Mouse (Mus musculus): ENCODE measurements around the gene Chka. TPM values are rescaled to one million over a fixed set of nuclear protein-coding genes. Genes with fewer than 3 reads are reported as not detected.

The Chka gene
- polyA plus RNA-seq, 1 experiment from 2014 or later, result 37.5 TPM

DNA sequence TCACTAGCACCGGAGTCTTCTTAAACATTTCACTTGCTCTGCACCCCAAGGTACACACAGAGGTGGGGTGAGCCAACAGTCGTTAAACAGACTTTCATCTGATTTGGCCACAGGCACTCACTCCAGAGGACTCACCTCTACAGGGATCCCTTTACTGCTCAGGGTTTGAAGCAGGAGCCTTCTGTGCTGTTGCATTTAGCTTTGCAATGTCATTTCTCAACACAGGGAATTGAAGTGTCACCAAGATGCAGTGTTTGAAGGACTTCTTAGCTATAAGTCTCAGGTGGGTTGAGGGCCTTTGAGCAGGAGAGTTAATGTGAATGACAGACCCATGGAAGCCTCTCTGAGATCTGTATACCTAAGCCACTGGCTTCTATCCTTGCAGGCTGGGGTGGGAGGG, 7.9 kb upstream of the Chka start:
- WGBS, result 67% methylated on average over 2 of the region's 2 CpGs
- no peaks in the 10 kb centered on the region for H3K36me3 ChIP-seq (ENCODE audit: control insufficient read depth, insufficient read depth, low read length)
- no peaks in the 10 kb centered on the region for H3K4me1 ChIP-seq (replicated peaks; ENCODE audit: control insufficient read depth, insufficient read depth, low read length)
- no peaks in the 10 kb centered on the region for H3K27me3 ChIP-seq (replicated peaks; ENCODE audit: control insufficient read depth, insufficient read depth, low read length)
- ATAC-seq (replicated peaks; ENCODE audit: low FRiP score), result no peak
- no peak overlapping the region for H3K27ac ChIP-seq (ENCODE audit: low read depth, low read length)
- no peak for DNase-seq (ENCODE audit: low spot score)
- H3K9me3 ChIP-seq (ENCODE audit: control insufficient read depth, low read length), result no peaks in the 10 kb centered on the region
- no peak overlapping the region for H3K4me2 ChIP-seq
- H3K4me3 ChIP-seq (ENCODE audit: low read depth, low read length), result no peak overlapping the region
- no peak overlapping the region for H3K9ac ChIP-seq (ENCODE audit: low read depth, low read length)

DNA sequence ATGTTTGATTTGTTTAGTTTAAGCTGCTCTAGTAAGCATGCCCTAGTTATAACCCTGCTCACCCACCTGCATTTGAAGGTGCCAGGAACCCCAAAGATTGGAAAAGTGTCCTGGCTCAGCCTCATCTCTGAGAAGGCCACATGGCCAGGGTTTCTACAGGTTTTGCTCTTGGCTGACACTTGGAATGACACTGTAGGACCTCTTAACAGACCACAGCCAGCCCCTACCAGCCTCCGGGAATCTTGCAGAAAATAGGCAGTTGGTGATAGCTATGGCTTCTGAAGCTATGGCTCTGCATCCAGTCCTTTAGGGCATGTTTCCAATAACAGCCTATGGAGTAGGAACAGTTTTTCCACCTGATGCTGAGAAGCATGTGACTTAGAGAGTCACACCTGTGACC, 6.7 kb upstream of the Chka start:
- Histone ChIP-seq H3K27me3 (replicated peaks; ENCODE audit: control insufficient read depth, insufficient read depth, low read length) (no peaks in the 10 kb centered on the region), H3K27ac (ENCODE audit: low read depth, low read length) (no peak overlapping the region), H3K9me3 (ENCODE audit: control insufficient read depth, low read length) (no peaks in the 10 kb centered on the region), H3K4me1 (replicated peaks; ENCODE audit: control insufficient read depth, insufficient read depth, low read length) (0 out of 2 replicates have a peak, but pooled peaks cover under 1% of the 10 kb centered on the region), H3K36me3 (ENCODE audit: control insufficient read depth, insufficient read depth, low read length) (no peaks in the 10 kb centered on the region), H3K9ac (ENCODE audit: low read depth, low read length) (no peak overlapping the region), H3K4me2 (no peak overlapping the region), H3K4me3 (ENCODE audit: low read depth, low read length) (no peak overlapping the region)
- no peak for ATAC-seq (replicated peaks; ENCODE audit: low FRiP score)
- no peak for DNase-seq (ENCODE audit: low spot score)
- 91% methylated on average over 1 of the region's 1 CpGs for WGBS

DNA sequence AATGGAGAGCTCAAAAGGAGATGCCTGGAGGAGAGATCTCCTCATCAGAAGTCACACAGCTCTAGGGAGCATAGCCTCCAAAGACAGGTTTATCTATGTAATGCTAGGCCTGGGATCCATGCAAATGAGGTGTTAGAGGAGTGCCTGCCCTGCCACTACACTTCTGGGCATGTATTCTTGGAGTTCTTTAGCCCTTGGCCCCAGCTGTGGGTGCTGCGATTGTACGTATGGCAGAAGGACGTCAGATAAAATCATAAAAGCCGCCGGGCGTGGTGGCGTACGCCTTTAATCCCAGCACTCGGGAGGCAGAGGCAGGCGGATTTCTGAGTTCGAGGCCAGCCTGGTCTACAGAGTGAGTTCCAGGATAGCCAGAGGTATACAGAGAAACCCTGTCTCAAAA, 6.2 kb upstream of the Chka start:
- no peak for ATAC-seq (replicated peaks; ENCODE audit: low FRiP score)
- Histone ChIP-seq H3K9ac (ENCODE audit: low read depth, low read length) (no peak overlapping the region), H3K27ac (ENCODE audit: low read depth, low read length) (no peak overlapping the region), H3K4me1 (replicated peaks; ENCODE audit: control insufficient read depth, insufficient read depth, low read length) (peaks cover 4% of the 10 kb centered on the region; the same call in 1 of the 2 replicates), H3K9me3 (ENCODE audit: control insufficient read depth, low read length) (no peaks in the 10 kb centered on the region), H3K4me2 (no peak overlapping the region), H3K27me3 (replicated peaks; ENCODE audit: control insufficient read depth, insufficient read depth, low read length) (no peaks in the 10 kb centered on the region), H3K4me3 (ENCODE audit: low read depth, low read length) (no peak overlapping the region), H3K36me3 (ENCODE audit: control insufficient read depth, insufficient read depth, low read length) (no peaks in the 10 kb centered on the region)
- no peak for DNase-seq (ENCODE audit: low spot score)
- 83% methylated on average over 11 of the region's 11 CpGs for WGBS

DNA sequence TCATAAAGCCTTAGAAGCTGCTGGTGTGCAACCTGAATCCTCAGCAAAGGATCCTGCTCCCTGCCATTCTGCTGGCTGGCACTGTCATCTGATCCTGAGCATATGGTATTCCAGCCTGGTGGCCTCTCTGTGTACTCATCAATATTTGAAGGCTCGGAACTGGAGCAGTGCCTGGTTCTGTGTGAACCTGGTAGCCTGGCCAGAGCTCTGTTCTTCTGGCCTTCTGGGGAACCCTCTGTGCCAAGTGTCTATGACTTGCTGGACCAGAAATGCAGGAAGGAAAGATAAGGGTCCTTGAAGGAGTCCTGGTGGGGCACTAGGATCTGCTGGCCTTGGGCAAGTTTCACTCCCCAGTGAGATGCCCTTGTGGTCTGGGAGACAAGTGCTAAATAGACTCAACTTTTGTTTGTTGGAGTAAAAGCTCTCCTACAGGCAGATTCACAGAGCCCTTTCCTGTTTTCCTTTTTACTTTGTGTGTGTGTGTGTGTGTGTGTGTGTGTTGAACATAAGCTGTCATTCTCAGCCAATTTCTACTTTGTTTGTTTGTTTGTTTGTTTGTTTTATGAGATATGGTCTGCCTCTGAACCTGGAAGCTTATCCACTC, 5.7 kb upstream of the Chka start:
- Histone ChIP-seq H3K4me2 (no peak overlapping the region), H3K4me3 (ENCODE audit: low read depth, low read length) (no peak overlapping the region), H3K9me3 (ENCODE audit: control insufficient read depth, low read length) (no peaks in the 10 kb centered on the region), H3K4me1 (replicated peaks; ENCODE audit: control insufficient read depth, insufficient read depth, low read length) (peaks cover 9% of the 10 kb centered on the region), H3K9ac (ENCODE audit: low read depth, low read length) (no peak overlapping the region), H3K27me3 (replicated peaks; ENCODE audit: control insufficient read depth, insufficient read depth, low read length) (no peaks in the 10 kb centered on the region), H3K27ac (ENCODE audit: low read depth, low read length) (no peak overlapping the region), H3K36me3 (ENCODE audit: control insufficient read depth, insufficient read depth, low read length) (no peaks in the 10 kb centered on the region)
- no peak for DNase-seq (ENCODE audit: low spot score)
- no peak for ATAC-seq (replicated peaks; ENCODE audit: low FRiP score)
- WGBS, result 83% methylated on average over 1 of the region's 1 CpGs

DNA sequence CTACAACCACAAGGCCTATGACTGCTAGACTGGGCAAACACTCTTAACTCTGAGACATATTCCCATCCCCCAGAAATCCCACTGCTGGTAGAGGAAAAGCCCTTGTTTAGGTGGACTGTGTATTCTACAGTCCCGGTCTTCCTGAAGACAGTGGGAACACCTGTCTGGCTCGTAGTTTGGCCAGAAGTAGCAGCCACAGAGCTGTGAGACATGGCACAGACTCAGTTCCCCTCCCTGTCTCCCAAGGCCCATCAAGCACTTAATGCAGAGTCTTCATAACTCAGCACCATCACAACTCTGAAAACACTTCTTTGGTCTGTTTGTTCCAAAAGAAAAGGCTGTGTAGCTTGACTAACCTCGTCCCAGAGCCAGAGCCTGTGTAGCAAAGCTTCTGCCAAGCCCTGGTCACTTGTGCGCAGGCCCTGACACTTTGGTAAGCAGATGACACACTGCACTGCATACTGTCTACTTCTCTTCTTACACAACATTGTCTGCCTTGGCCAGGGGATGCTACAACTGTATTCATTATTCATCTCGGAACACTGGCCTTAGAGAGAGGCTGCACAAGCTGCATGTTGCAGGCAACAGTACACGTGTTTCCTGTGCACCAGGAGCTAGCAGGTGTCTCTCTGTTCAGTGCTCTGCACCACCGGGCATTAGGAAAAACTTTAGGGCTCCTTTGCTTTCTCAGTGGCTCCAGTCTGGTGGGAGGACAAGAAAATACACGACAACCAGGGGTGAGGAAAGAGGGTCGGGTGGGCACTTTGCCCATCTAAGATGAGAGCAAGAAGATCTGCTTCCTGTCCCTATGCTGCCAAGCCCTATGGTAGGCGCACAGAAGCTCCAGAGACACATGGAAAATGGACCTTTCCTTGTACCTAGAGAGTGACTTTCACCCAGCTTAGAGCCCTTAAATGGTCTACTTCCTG, 4.6 kb upstream of the Chka start:
- H3K27me3 ChIP-seq (replicated peaks; ENCODE audit: control insufficient read depth, insufficient read depth, low read length), result no peaks in the 10 kb centered on the region
- no peak overlapping the region for H3K4me2 ChIP-seq
- no peaks in the 10 kb centered on the region for H3K9me3 ChIP-seq (ENCODE audit: control insufficient read depth, low read length)

DNA sequence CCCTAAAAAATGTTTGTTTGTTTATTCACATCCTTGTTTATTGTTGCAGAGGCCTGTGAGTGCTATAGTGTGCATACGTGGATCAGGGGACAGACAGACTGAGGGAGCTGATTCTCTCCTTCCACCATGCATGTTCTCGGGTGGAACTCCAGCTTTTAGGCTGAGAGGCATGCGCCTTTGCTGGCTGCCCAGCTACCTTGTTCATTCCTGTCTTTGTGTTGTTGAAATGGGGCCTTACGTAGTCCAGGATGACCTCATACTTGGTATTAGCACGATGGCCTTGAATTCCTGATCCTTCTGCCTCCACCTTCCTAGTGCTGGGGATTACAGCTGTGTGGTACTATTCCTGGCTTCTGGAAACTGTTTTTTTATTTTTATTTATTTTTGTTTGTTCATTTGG, 3.9 kb upstream of the Chka start:
- H3K4me3 ChIP-seq (ENCODE audit: low read depth, low read length), result no peak overlapping the region
- no peaks in the 10 kb centered on the region for H3K27me3 ChIP-seq (replicated peaks; ENCODE audit: control insufficient read depth, insufficient read depth, low read length)
- no peak for ATAC-seq (replicated peaks; ENCODE audit: low FRiP score)
- H3K4me2 ChIP-seq, result no peak overlapping the region
- no peaks in the 10 kb centered on the region for H3K36me3 ChIP-seq (ENCODE audit: control insufficient read depth, insufficient read depth, low read length)
- no peak overlapping the region for H3K9ac ChIP-seq (ENCODE audit: low read depth, low read length)
- H3K4me1 ChIP-seq (replicated peaks; ENCODE audit: control insufficient read depth, insufficient read depth, low read length), result peaks cover 11% of the 10 kb centered on the region
- 88% methylated on average over 5 of the region's 5 CpGs for WGBS
- H3K9me3 ChIP-seq (ENCODE audit: control insufficient read depth, low read length), result no peaks in the 10 kb centered on the region
- no peak for DNase-seq (ENCODE audit: low spot score)
- H3K27ac ChIP-seq (ENCODE audit: low read depth, low read length), result no peak overlapping the region

More for the DNA sequence above, 4.6 kb upstream of the Chka start:
- H3K27ac ChIP-seq (ENCODE audit: low read depth, low read length), result no peak overlapping the region
- no peaks in the 10 kb centered on the region for H3K36me3 ChIP-seq (ENCODE audit: control insufficient read depth, insufficient read depth, low read length)
- H3K9ac ChIP-seq (ENCODE audit: low read depth, low read length), result no peak overlapping the region
- H3K4me3 ChIP-seq (ENCODE audit: low read depth, low read length), result no peak overlapping the region
- H3K4me1 ChIP-seq (replicated peaks; ENCODE audit: control insufficient read depth, insufficient read depth, low read length), result peaks cover 11% of the 10 kb centered on the region
- ATAC-seq (replicated peaks; ENCODE audit: low FRiP score), result no peak
- 76% methylated on average over 10 of the region's 10 CpGs for WGBS
- DNase-seq (ENCODE audit: low spot score), result no peak

DNA sequence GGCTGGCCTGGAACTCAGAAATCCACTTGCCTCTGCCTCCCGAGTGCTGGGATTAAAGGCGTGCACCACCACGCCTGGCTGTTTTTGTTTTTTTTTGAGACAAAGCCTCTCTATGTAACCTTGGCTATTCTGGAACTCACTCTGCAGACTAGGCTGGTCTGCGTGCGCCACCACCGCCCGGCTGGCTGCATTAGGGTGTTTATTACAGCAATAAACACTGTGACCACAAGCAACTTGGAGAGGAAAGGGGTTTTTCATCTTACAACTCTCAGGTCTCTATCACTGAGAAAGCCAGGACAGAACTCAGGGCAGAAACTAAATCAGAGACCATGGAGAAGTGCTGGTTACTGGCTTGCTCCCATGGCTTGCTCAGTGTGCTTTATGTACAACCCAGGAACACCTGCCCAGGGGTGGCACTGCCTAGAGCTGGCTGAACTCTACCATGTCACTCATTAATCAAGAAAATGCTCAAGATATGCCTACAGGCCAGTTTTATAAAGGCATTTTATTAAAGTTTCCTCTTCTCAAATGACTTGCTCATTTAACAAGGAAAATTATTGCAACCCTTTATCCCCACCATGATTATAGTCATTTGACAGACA, 3.3 kb upstream of the Chka start:
- no peak for DNase-seq (ENCODE audit: low spot score)
- Histone ChIP-seq H3K36me3 (ENCODE audit: control insufficient read depth, insufficient read depth, low read length) (no peaks in the 10 kb centered on the region), H3K27me3 (replicated peaks; ENCODE audit: control insufficient read depth, insufficient read depth, low read length) (no peaks in the 10 kb centered on the region), H3K4me3 (ENCODE audit: low read depth, low read length) (no peak overlapping the region), H3K9me3 (ENCODE audit: control insufficient read depth, low read length) (no peaks in the 10 kb centered on the region), H3K27ac (ENCODE audit: low read depth, low read length) (no peak overlapping the region), H3K4me2 (no peak overlapping the region), H3K9ac (ENCODE audit: low read depth, low read length) (no peak overlapping the region), H3K4me1 (replicated peaks; ENCODE audit: control insufficient read depth, insufficient read depth, low read length) (peaks cover 11% of the 10 kb centered on the region)
- 82% methylated on average over 7 of the region's 7 CpGs for WGBS
- no peak for ATAC-seq (replicated peaks; ENCODE audit: low FRiP score)

DNA sequence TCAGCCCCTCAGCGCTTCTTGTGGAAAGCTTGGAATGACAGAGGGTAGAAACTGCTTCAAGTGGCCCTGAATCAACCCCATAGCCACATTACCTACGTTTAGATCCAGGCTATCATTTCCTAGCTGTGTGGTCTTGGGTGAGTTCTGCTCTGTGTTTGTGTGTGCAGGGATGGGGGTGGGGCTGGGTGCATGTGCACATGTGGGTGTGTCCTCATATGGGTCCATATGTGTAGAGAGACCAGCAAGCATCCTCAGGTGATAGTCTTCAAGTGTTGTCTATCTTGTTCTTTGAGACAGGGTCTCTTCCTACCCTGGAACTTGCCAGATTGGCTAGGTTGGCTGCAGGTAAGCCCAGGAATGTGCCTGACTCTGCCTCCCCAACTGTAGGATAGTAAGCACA, 2.3 kb upstream of the Chka start:
- WGBS, result 79% methylated on average over 2 of the region's 2 CpGs
- H3K9me3 ChIP-seq (ENCODE audit: control insufficient read depth, low read length), result no peaks in the 10 kb centered on the region
- no peak overlapping the region for H3K27ac ChIP-seq (ENCODE audit: low read depth, low read length)
- DNase-seq (ENCODE audit: low spot score) (no peak), ATAC-seq (replicated peaks; ENCODE audit: low FRiP score) (no peak)
- no peak overlapping the region for H3K4me3 ChIP-seq (ENCODE audit: low read depth, low read length)
- no peaks in the 10 kb centered on the region for H3K27me3 ChIP-seq (replicated peaks; ENCODE audit: control insufficient read depth, insufficient read depth, low read length)
- no peak overlapping the region for H3K4me2 ChIP-seq
- H3K9ac ChIP-seq (ENCODE audit: low read depth, low read length), result no peak overlapping the region
- H3K4me1 ChIP-seq (replicated peaks; ENCODE audit: control insufficient read depth, insufficient read depth, low read length), result peaks cover 16% of the 10 kb centered on the region
- no peaks in the 10 kb centered on the region for H3K36me3 ChIP-seq (ENCODE audit: control insufficient read depth, insufficient read depth, low read length)

Measured in liver, embryonic 11.5 days (tissue).